Mouse (Mus musculus) frontal cortex, postnatal 14 days (tissue): ENCODE measurements around the gene Ankrd13c.
"Not testable (repeated sequence)": the region's sequence is repeated elsewhere in the genome, so short reads cannot be mapped to it uniquely, and the experiment has no call there.

ENCODE experiments used
- DNase-seq, 2 experiments: peaks; one replicate each; pipeline ENCODE4 v3.0.0; 2022; ENCODE audit warnings: low spot score in 2 of 2

Gene Ankrd13c

DNA sequence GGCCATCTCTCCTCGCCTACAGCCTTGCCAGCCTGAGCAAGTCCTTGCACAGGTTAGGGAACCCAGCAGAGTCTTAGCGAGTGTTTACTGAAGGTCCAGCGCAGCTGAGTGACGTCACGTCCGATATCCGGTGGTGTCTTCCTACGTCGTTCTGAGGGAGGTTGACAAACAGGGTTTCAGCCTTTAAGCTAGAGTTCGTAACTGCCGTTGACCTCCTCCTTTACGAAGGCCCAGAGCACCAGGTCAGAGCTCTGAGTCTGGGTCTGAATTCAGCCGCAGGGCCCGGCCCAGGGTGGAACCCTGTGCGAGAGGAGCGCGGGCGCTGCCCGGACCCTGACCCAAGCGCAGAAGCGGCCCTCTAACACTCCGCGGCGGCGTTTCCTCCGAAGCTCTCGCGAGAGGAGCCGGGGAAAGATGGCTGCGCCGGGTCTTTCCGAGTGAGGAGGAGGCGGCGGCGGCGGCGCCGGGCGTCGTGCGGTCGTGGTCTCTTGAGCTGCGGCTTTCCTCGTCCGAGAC lies at the start of gene Ankrd13c:
Gene Ankrd13c, plus strand, starts transcription at position 397 of the 516 bp plus-strand sequence.
- peak; percentile 85 to 89 for DNase-seq

- DNase-seq = no peak
These were observed 49.4 kb upstream of the Ankrd13c start for GRCm38 (mm10) chr3:157897645-157898044.

- DNase-seq = no peak
These were observed 47.1 kb upstream of the Ankrd13c start for GRCm38 (mm10) chr3:157899986-157900385.

DNA sequence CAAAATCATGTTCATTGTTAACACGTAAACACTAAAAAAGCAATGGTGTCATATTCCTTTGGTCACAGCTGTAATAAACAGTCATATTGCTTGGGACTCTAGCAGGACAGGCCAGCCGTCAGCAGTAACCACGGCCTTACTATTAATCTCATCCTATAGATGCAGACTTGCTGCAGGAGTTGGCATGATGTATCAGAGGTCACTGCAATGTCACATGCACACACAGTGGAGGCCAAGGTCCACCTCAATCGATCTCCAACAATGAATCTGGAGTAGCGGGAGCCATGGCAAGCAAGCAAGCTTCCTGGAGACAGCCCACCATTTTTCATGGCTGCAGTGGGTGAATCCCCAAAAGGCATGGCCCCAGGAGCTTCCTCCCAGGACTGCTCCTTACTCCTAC lies 45.3 kb upstream of the Ankrd13c start:
- DNase-seq = no peak

DNA sequence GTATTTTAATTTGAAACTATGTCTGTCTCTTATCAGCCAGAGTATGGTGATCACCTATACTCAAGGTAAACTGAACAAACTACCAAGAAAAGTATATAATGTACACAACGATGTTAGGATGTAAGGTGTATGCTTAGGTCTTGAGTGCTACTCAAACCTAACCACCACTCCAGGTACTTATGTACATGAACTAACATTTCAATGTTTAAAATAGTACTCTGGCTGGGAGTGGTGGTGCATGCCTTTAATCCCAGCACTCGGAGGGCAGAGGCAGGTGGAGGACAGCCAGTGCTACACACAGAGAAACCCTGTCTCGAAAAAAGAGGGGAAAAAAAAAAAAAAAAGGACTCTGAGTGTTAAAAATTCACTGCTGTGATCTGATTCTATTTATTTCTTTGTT lies 38.9 kb upstream of the Ankrd13c start:
- no peak for DNase-seq

GRCm38 (mm10) chr3:157910262-157910661 lies 36.8 kb upstream of the Ankrd13c start:
- no peak for DNase-seq

DNA sequence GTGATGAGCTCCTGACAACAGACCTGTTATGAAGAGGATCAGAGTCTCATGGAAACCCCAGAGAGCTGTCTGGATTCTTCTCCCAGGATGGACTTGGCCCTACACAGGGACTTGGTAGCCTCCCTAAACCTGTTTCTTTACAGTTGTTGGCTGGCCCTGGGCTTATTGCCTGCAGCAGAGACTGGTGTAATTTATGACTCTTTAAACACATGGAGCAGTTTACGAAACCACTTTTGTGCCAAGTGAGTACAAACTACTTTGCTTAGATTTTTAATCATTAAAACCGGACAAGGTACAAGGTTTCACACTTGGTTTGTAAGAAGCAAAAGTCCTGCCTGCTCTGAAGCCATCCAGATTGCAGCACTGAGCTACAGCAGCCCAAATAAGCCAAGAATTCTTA lies 34.9 kb upstream of the Ankrd13c start:
- no peak for DNase-seq

- no peak for DNase-seq
These were observed 30.7 kb upstream of the Ankrd13c start for GRCm38 (mm10) chr3:157916336-157916735.

- DNase-seq = no peak
These were observed 25.7 kb upstream of the Ankrd13c start for GRCm38 (mm10) chr3:157921376-157921775.

DNA sequence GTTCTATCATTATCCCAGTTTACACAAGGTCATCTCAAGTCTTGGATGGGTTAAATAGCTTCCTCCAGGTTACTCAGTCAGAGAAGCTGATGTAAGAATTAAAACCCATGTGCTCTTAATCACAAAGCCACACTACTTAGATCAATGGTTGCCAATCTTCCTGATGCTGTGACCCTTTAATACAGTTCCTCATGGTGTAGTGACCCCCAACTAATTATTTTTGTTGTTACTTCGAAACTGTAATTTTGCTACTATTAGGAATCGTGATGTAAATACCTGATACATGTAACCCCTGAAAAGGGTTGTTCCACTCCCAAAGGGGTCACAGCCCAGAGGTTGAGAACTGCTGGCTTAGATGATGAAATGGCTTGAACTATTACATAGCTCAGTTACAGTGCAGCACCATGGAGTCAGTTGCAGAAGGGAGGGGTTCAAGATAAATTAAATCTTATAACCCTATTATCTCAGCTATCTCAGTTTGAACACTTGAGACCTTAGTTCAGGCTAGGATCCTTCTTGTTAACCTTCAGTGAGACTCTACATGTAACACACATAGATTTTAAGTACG lies 23.7 kb upstream of the Ankrd13c start:
- DNase-seq = no peak

- DNase-seq = peak; percentile 73 to 77
These were observed 22.2 kb upstream of the Ankrd13c start, which contains the start of gene Cth for GRCm38 (mm10) chr3:157924692-157925328. TSS of gene Cth (minus strand) at chr3:157925077.

GRCm38 (mm10) chr3:157925706-157926510 lies 21.1 kb upstream of the Ankrd13c start:
- DNase-seq = no peak

GRCm38 (mm10) chr3:157926761-157927160 lies 20.3 kb upstream of the Ankrd13c start:
- peak in 1 of 2 experiments; percentile 11 for DNase-seq

DNA sequence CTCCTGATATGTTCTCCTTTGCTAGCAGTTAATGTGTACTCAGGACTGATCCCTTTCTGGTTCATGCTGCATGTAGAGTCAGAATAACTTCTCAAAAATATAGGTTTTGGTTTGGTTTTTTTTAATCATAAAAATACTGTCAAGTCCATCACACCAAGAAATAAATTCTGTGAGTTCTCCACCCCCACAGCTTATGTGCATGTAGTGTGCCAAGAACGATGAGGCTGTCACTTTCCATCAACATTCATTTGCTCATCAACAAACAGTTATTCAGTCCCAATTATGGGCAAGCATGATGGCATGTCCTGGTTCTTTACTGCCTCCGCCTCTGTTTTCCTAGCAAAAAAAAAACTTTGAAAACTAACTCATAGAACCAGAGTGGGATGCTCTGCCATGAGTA lies 18.3 kb upstream of the Ankrd13c start:
- DNase-seq = no peak

DNA sequence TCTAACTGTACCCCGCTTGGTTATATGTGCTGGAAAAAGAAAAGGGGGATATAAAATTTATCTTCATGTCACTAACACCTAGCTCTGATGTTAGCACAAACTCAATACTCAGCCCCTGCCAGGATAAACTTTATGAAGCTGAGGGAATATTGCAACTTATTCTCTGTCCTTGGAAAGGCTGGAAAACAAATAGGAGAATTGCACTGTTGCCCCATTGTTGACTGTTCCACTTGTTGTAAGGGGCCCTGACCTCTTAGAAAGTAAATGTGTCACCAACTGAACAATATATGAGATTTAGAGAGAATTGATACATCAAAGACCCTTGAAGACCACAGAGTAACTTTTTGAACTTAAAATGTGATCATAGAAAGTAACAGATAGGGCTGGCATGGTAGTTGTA lies 17.6 kb upstream of the Ankrd13c start:
- no peak for DNase-seq

GRCm38 (mm10) chr3:157931592-157931991 lies 15.4 kb upstream of the Ankrd13c start:
- DNase-seq = no peak

DNA sequence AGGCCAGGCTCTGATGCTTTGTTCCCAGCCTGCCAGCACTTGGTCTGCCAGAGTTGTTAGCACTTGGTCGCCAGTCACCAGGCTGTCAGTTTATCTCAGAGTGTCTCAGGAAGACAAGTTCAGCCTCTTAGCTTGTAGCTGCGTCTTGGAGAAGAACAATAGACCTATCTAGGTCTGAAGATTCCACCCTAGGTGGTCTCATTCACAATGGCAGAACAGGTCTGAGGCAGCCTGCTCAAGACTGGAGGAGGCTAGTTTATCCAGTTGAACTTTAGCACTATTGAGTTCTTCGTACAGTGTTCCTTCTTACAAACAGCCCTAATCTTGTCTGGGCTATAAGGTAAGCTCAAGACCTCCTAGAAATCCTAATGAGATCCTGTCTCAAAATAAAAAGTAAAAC lies 15.0 kb upstream of the Ankrd13c start:
- DNase-seq = no peak

DNA sequence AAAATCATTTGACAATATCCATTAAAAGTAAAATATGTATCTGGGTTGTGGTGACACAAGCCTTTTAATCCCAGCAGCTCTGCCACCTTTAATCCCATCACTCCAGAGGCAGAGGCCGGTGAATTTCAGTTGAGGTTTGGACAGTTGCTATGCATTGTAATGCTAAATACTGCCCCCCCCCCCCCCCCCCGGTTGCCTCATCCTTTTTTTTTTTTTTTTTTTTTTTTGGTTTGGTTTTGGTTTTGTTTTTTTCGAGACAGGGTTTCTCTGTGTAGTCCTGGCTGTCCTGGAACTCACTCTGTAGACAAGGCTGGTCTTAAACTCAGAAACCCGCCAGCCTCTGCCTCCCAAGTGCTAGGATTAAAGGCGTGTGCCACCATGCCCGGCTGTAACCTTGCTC lies 13.8 kb upstream of the Ankrd13c start:
- not testable (repeated sequence) for DNase-seq

GRCm38 (mm10) chr3:157934301-157934823 lies 12.7 kb upstream of the Ankrd13c start:
- no peak for DNase-seq

- DNase-seq = no peak
These were observed 8.5 kb upstream of the Ankrd13c start for GRCm38 (mm10) chr3:157938585-157938984.

GRCm38 (mm10) chr3:157947383-157948280 lies 593 bp downstream of the Ankrd13c start:
- DNase-seq = peak in 1 of 2 experiments; percentile 28
